Mouse (Mus musculus) E14TG2a.4 (cell line): ENCODE results near the gene Itpkb.

Source experiments
- CTCF ChIP-seq: conservative IDR thresholded peaks from 2 replicates; pipeline ENCODE4 v1.5.1; 2014; ENCODE audit warnings: low read length
- POU5F1 ChIP-seq: IDR thresholded peaks from 2 replicates; pipeline ENCODE4 v1.6.1; 2014; ENCODE audit warnings: low read length, borderline replicate concordance

DNA sequence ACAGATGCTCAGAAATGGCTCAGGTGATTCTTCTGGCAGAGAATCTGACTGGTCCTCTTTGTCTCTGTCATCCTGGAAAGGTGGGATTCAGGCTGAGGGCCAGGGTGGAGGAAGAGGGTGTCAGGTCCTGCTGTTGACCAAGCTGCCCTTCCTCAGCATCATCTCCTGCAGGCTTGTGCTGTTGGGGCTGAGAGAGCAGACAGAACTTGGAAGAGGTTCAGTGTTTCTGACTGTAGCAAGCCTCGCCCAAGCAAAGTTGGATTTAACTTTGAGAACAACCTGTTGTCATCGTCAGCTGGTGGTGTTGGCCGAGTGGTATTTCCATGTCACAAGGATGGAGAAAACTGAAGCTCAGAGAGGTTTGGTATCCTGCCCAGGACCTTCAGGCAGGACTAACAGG, 74.4 kb downstream of the Itpkb start:
- TF ChIP-seq CTCF = no peak
- TF ChIP-seq POU5F1 = no peak
